Mouse (Mus musculus) forebrain, embryonic 16.5 days (tissue): ENCODE measurements at regions not wholly inside any gene's neighbourhood (a gene's known extent, or its start where the extent isn't known, plus 50 kb on each side); places are given as distances from the start of the nearest gene placed in this dataset.

ENCODE experiments used
- ATAC-seq: fragments of 200-750 bp; cut with Nextera tagmentation; 2 replicates; pipeline ENCODE4 v1.8.0; 2017; ENCODE audit warnings: mild to moderate bottlenecking, moderate library complexity
- H3K27ac ChIP-seq: fragments of 300-500 bp; sonication (generic); 2 replicates; pipeline ENCODE4 v1.5.1; 2014; ENCODE audit warnings: low read length, control low read depth
- H3K27me3 ChIP-seq: fragments of 300-500 bp; sonication (generic); replicated peaks from 2 replicates; pipeline ENCODE4 v1.6.1; 2014; ENCODE audit warnings: low read length; ENCODE audit not compliant: control insufficient read depth, insufficient read depth
- H3K36me3 ChIP-seq: fragments of 300-500 bp; sonication (generic); 2 replicates; pipeline ENCODE4 v1.6.1; 2014; ENCODE audit not compliant: control insufficient read depth, insufficient read depth
- H3K4me1 ChIP-seq: fragments of 300-500 bp; sonication (generic); replicated peaks from 2 replicates; pipeline ENCODE4 v1.6.1; 2014; ENCODE audit warnings: low read length; ENCODE audit not compliant: control insufficient read depth, insufficient read depth
- H3K4me2 ChIP-seq: fragments of 300-500 bp; sonication (generic); 2 replicates; pipeline ENCODE4 v1.6.1; 2014; ENCODE audit warnings: mild to moderate bottlenecking, low read length, control low read depth
- H3K4me3 ChIP-seq: fragments of 300-500 bp; sonication (generic); replicated peaks from 2 replicates; pipeline ENCODE4 v1.5.1; 2014; ENCODE audit warnings: mild to moderate bottlenecking, low read length, control low read depth
- H3K9ac ChIP-seq: fragments of 300-500 bp; sonication (generic); replicated peaks from 2 replicates; pipeline ENCODE4 v1.6.1; 2014; ENCODE audit warnings: low read depth, low read length, control low read depth
- H3K9me3 ChIP-seq: fragments of 300-500 bp; sonication (generic); 2 replicates; pipeline ENCODE4 v1.6.1; 2016; ENCODE audit warnings: low read length; ENCODE audit not compliant: control insufficient read depth
- WGBS: fragments of 180-500 bp; shearing (Covaris S2); extraction: QIAGEN DNeasy Blood & Tissue Kit; methylation state at CpG from one replicate; pipeline ENCODE4 v1.1.7; 2014; 5-methylcytosine and 5-hydroxymethylcytosine counted together

- H3K4me1 ChIP-seq = no peaks in the 10 kb centered on the region
- no peak overlapping the region for H3K27ac ChIP-seq
- H3K4me3 ChIP-seq = no peak overlapping the region
- ATAC-seq = no peak
- 74% methylated on average over 7 of the region's 7 CpGs for WGBS
- H3K9ac ChIP-seq = no peak overlapping the region
- no peaks in the 10 kb centered on the region for H3K9me3 ChIP-seq
- no peak overlapping the region for H3K4me2 ChIP-seq
- no peaks in the 10 kb centered on the region for H3K36me3 ChIP-seq
- H3K27me3 ChIP-seq = no peaks in the 10 kb centered on the region
Measured at GRCm38 (mm10) chr10:21474242-21474641, 97.2 kb downstream of the Aldh8a1 start.

GRCm38 (mm10) chr10:21478004-21478403 is 100.9 kb downstream of the Aldh8a1 start:
- no peaks in the 10 kb centered on the region for H3K36me3 ChIP-seq
- H3K27ac ChIP-seq = no peak overlapping the region
- WGBS = 67% methylated on average over 3 of the region's 3 CpGs
- no peaks in the 10 kb centered on the region for H3K4me1 ChIP-seq
- no peaks in the 10 kb centered on the region for H3K27me3 ChIP-seq
- H3K4me2 ChIP-seq = no peak overlapping the region
- H3K9ac ChIP-seq = no peak overlapping the region
- no peak for ATAC-seq
- H3K4me3 ChIP-seq = no peak overlapping the region
- H3K9me3 ChIP-seq = 0 out of 2 replicates have a peak, but pooled peaks cover 2% of the 10 kb centered on the region

GRCm38 (mm10) chr10:21479403-21479802 is 102.3 kb downstream of the Aldh8a1 start:
- 89% methylated on average over 3 of the region's 3 CpGs for WGBS
- Histone ChIP-seq H3K27ac (no peak overlapping the region), H3K27me3 (no peaks in the 10 kb centered on the region), H3K36me3 (no peaks in the 10 kb centered on the region), H3K4me3 (no peak overlapping the region), H3K4me2 (no peak overlapping the region), H3K9me3 (0 out of 2 replicates have a peak, but pooled peaks cover 2% of the 10 kb centered on the region), H3K9ac (no peak overlapping the region), H3K4me1 (no peaks in the 10 kb centered on the region)
- ATAC-seq = no peak

GRCm38 (mm10) chr10:21481255-21481654 is 104.2 kb downstream of the Aldh8a1 start:
- Histone ChIP-seq H3K27me3 (no peaks in the 10 kb centered on the region), H3K9ac (no peak overlapping the region), H3K27ac (no peak overlapping the region), H3K4me3 (no peak overlapping the region), H3K36me3 (no peaks in the 10 kb centered on the region), H3K9me3 (0 out of 2 replicates have a peak, but pooled peaks cover 2% of the 10 kb centered on the region), H3K4me2 (no peak overlapping the region), H3K4me1 (no peaks in the 10 kb centered on the region)
- WGBS = 87% methylated on average over 3 of the region's 3 CpGs
- ATAC-seq = no peak

- ATAC-seq = no peak
- H3K9me3 ChIP-seq = 0 out of 2 replicates have a peak, but pooled peaks cover 2% of the 10 kb centered on the region
- 75% methylated on average over 4 of the region's 4 CpGs for WGBS
Measured at GRCm38 (mm10) chr10:21482055-21482454, 105.0 kb downstream of the Aldh8a1 start.

GRCm38 (mm10) chr10:21482659-21483058 is 105.6 kb downstream of the Aldh8a1 start:
- H3K27me3 ChIP-seq = no peaks in the 10 kb centered on the region
- H3K9ac ChIP-seq = no peak overlapping the region
- no peaks in the 10 kb centered on the region for H3K36me3 ChIP-seq
- H3K27ac ChIP-seq = no peak overlapping the region
- no peak overlapping the region for H3K4me2 ChIP-seq
- no peak overlapping the region for H3K4me3 ChIP-seq
- WGBS = 85% methylated on average over 9 of the region's 9 CpGs
- ATAC-seq = no peak
- H3K9me3 ChIP-seq = 0 out of 2 replicates have a peak, but pooled peaks cover 2% of the 10 kb centered on the region
- H3K4me1 ChIP-seq = no peaks in the 10 kb centered on the region

More at GRCm38 (mm10) chr10:21482055-21482454, 105.0 kb downstream of the Aldh8a1 start:
- Histone ChIP-seq H3K4me2 (no peak overlapping the region), H3K4me3 (no peak overlapping the region), H3K36me3 (no peaks in the 10 kb centered on the region), H3K4me1 (no peaks in the 10 kb centered on the region), H3K27me3 (no peaks in the 10 kb centered on the region), H3K27ac (no peak overlapping the region), H3K9ac (no peak overlapping the region)

- no peak overlapping the region for H3K27ac ChIP-seq
- no peak overlapping the region for H3K4me2 ChIP-seq
- H3K36me3 ChIP-seq = no peaks in the 10 kb centered on the region
- no peaks in the 10 kb centered on the region for H3K4me1 ChIP-seq
- no peak overlapping the region for H3K9ac ChIP-seq
- WGBS = 89% methylated on average over 3 of the region's 3 CpGs
- H3K4me3 ChIP-seq = no peak overlapping the region
- no peak for ATAC-seq
- H3K9me3 ChIP-seq = 0 out of 2 replicates have a peak, but pooled peaks cover 2% of the 10 kb centered on the region
- H3K27me3 ChIP-seq = no peaks in the 10 kb centered on the region
Measured at GRCm38 (mm10) chr10:21483373-21483772, 106.3 kb downstream of the Aldh8a1 start.

GRCm38 (mm10) chr10:21488374-21488930 is 104.5 kb upstream of the 1700020N01Rik start:
- Histone ChIP-seq H3K4me3 (no peak overlapping the region), H3K27ac (no peak overlapping the region), H3K4me1 (no peaks in the 10 kb centered on the region), H3K36me3 (no peaks in the 10 kb centered on the region), H3K27me3 (no peaks in the 10 kb centered on the region), H3K4me2 (no peak overlapping the region), H3K9me3 (no peaks in the 10 kb centered on the region), H3K9ac (no peak overlapping the region)
- WGBS = 89% methylated on average over 7 of the region's 7 CpGs
- ATAC-seq = no peak

- Histone ChIP-seq H3K4me1 (no peaks in the 10 kb centered on the region), H3K4me2 (no peak overlapping the region), H3K9me3 (no peaks in the 10 kb centered on the region), H3K27me3 (no peaks in the 10 kb centered on the region), H3K9ac (no peak overlapping the region), H3K27ac (no peak overlapping the region), H3K36me3 (no peaks in the 10 kb centered on the region), H3K4me3 (no peak overlapping the region)
- WGBS = 77% methylated on average over 8 of the region's 8 CpGs
- ATAC-seq = no peak
Measured at GRCm38 (mm10) chr10:21490910-21491309, 102.0 kb upstream of the 1700020N01Rik start.
